Mouse (Mus musculus): Measurements from ENCODE around the gene Cd59b.

Gene Cd59b

GRCm38 (mm10) chr2:104121681-104122504 lies 52.2 kb downstream of the Cd59b start:
- DNase-seq: no peak

- DNase-seq: peak; percentile 87
These were observed 53.1 kb downstream of the Cd59b start, which contains the start of gene A930018P22Rik for GRCm38 (mm10) chr2:104122505-104123378. A930018P22Rik (plus strand) TSS chr2:104122769.

- no peak for DNase-seq
These were observed 53.9 kb downstream of the Cd59b start for GRCm38 (mm10) chr2:104123540-104123939.

GRCm38 (mm10) chr2:104124071-104124470 lies 54.4 kb downstream of the Cd59b start:
- DNase-seq: no peak

- no peak for DNase-seq
These were observed 59.3 kb downstream of the Cd59b start for GRCm38 (mm10) chr2:104128803-104129531.

- DNase-seq: no peak
These were observed 60.5 kb downstream of the Cd59b start for GRCm38 (mm10) chr2:104130165-104130564.

- DNase-seq: no peak
These were observed 61.3 kb downstream of the Cd59b start for GRCm38 (mm10) chr2:104130969-104131368.

- no peak for DNase-seq
These were observed 62.7 kb downstream of the Cd59b start for GRCm38 (mm10) chr2:104132266-104132859.

GRCm38 (mm10) chr2:104133042-104133810 lies 63.6 kb downstream of the Cd59b start:
- no peak for DNase-seq

GRCm38 (mm10) chr2:104134150-104135056 lies 64.8 kb downstream of the Cd59b start:
- DNase-seq: peak; percentile 70

- DNase-seq: no peak
These were observed 66.3 kb downstream of the Cd59b start for GRCm38 (mm10) chr2:104135920-104136319.

All from cerebellum, adult 11 months (tissue).